Mouse (Mus musculus) lung, adult 2 months (tissue): ENCODE results near the gene Atoh8. TPM values are rescaled to one million over a fixed set of nuclear protein-coding genes. Genes with fewer than 3 reads are reported as not detected.

Experiments used
- DNase-seq: peaks from one replicate; pipeline ENCODE4 v3.0.0; 2022
- H3K4me1 ChIP-seq: fragments of 200-500 bp; 2 replicates; pipeline ENCODE4 v1.6.1; 2011; ENCODE audit warnings: low read length; ENCODE audit not compliant: control insufficient read depth, insufficient read depth
- H3K4me3 ChIP-seq: fragments of 200-500 bp; replicated peaks from 2 replicates; pipeline ENCODE3; 2011; ENCODE audit warnings: low read depth, mild to moderate bottlenecking, control low read depth, low read length; ENCODE audit errors: extremely low read depth
- CTCF ChIP-seq: fragments of 200-500 bp; IDR thresholded peaks from 2 replicates; pipeline ENCODE4 v1.5.1; 2011; ENCODE audit warnings: mild to moderate bottlenecking, low read length, control low read depth; ENCODE audit not compliant: insufficient read depth
- POLR2A ChIP-seq: fragments of 200-500 bp; IDR thresholded peaks from 2 replicates; pipeline ENCODE4 v1.6.1; 2011; ENCODE audit warnings: low read depth, mild to moderate bottlenecking, control low read depth, low read length, borderline replicate concordance; ENCODE audit errors: extremely low read depth
- WGBS: fragments of 180-500 bp; shearing (Covaris S2); methylation state at CpG from one replicate; pipeline ENCODE4 v1.1.7; 2018; 5-methylcytosine and 5-hydroxymethylcytosine counted together
- polyA plus RNA-seq: library from polyadenylated mRNA; depleted of rRNA; stranded (reverse); fragments of >200 nt; gene quantifications from 2 replicates; pipeline ENCODE4 v1.2.3, GENCODE M21; 2012

The Atoh8 gene
- polyA plus RNA-seq, 1 experiment: 26.4 TPM

- TF ChIP-seq POLR2A (no peak), CTCF (no peak)
- Histone ChIP-seq H3K4me3 (no peak overlapping the region), H3K4me1 (peaks cover 4% of the 10 kb centered on the region; the same call in 1 of the 2 replicates)
- DNase-seq: no peak
- 84% methylated on average over 4 of the region's 4 CpGs for WGBS
Measured at GRCm38 (mm10) chr6:72218281-72218680, 17.1 kb downstream of the Atoh8 start.

- H3K4me1 ChIP-seq: peaks cover 4% of the 10 kb centered on the region; the same call in 1 of the 2 replicates
- no peak for TF ChIP-seq POLR2A
- WGBS: 70% methylated on average over 6 of the region's 6 CpGs
- no peak overlapping the region for H3K4me3 ChIP-seq
- no peak for DNase-seq
Measured at GRCm38 (mm10) chr6:72217415-72217784, 18.0 kb downstream of the Atoh8 start.

GRCm38 (mm10) chr6:72216681-72217414, 18.5 kb downstream of the Atoh8 start:
- 1% methylated on average over 33 of the region's 33 CpGs for WGBS
- Histone ChIP-seq H3K4me3 (peak overlapping the region; percentile 2), H3K4me1 (peaks cover 4% of the 10 kb centered on the region; the same call in 1 of the 2 replicates)
- DNase-seq: peak; percentile 93
- TF ChIP-seq CTCF (no peak), POLR2A (no peak)

GRCm38 (mm10) chr6:72215582-72215981, 19.8 kb downstream of the Atoh8 start:
- 73% methylated on average over 6 of the region's 6 CpGs for WGBS
- TF ChIP-seq CTCF (no peak), POLR2A (no peak)
- Histone ChIP-seq H3K4me3 (no peak overlapping the region), H3K4me1 (peaks cover 4% of the 10 kb centered on the region; the same call in 1 of the 2 replicates)
- no peak for DNase-seq

- Histone ChIP-seq H3K4me3 (no peak overlapping the region), H3K4me1 (no peaks in the 10 kb centered on the region; the same call in 1 of the 2 replicates)
- WGBS: 79% methylated on average over 4 of the region's 4 CpGs
- DNase-seq: no peak
- TF ChIP-seq POLR2A (no peak), CTCF (no peak)
Measured at GRCm38 (mm10) chr6:72211360-72211759, 24.0 kb downstream of the Atoh8 start.

GRCm38 (mm10) chr6:72210823-72211222, 24.6 kb downstream of the Atoh8 start:
- H3K4me3 ChIP-seq: no peak overlapping the region
- no peak for TF ChIP-seq POLR2A
- TF ChIP-seq CTCF: no peak
- H3K4me1 ChIP-seq: no peaks in the 10 kb centered on the region; the same call in 1 of the 2 replicates
- DNase-seq: no peak
- 70% methylated on average over 7 of the region's 7 CpGs for WGBS

- Histone ChIP-seq H3K4me1 (peaks cover 2% of the 10 kb centered on the region; the same call in 1 of the 2 replicates), H3K4me3 (no peak overlapping the region)
- DNase-seq: no peak
- 90% methylated on average over 7 of the region's 7 CpGs for WGBS
- no peak for TF ChIP-seq CTCF
- TF ChIP-seq POLR2A: no peak
Measured at GRCm38 (mm10) chr6:72209738-72210137, 25.6 kb downstream of the Atoh8 start.

GRCm38 (mm10) chr6:72208406-72209045, 26.9 kb downstream of the Atoh8 start:
- Histone ChIP-seq H3K4me1 (peaks cover 2% of the 10 kb centered on the region; the same call in 1 of the 2 replicates), H3K4me3 (no peak overlapping the region)
- TF ChIP-seq POLR2A (no peak), CTCF (no peak)
- no peak for DNase-seq
- 89% methylated on average over 8 of the region's 8 CpGs for WGBS

- TF ChIP-seq CTCF (no peak), POLR2A (no peak)
- no peak for DNase-seq
- Histone ChIP-seq H3K4me1 (peaks cover 2% of the 10 kb centered on the region; the same call in 1 of the 2 replicates), H3K4me3 (no peak overlapping the region)
- 84% methylated on average over 9 of the region's 9 CpGs for WGBS
Measured at GRCm38 (mm10) chr6:72206021-72206420, 29.4 kb downstream of the Atoh8 start.
